In the genomic region with DNA sequence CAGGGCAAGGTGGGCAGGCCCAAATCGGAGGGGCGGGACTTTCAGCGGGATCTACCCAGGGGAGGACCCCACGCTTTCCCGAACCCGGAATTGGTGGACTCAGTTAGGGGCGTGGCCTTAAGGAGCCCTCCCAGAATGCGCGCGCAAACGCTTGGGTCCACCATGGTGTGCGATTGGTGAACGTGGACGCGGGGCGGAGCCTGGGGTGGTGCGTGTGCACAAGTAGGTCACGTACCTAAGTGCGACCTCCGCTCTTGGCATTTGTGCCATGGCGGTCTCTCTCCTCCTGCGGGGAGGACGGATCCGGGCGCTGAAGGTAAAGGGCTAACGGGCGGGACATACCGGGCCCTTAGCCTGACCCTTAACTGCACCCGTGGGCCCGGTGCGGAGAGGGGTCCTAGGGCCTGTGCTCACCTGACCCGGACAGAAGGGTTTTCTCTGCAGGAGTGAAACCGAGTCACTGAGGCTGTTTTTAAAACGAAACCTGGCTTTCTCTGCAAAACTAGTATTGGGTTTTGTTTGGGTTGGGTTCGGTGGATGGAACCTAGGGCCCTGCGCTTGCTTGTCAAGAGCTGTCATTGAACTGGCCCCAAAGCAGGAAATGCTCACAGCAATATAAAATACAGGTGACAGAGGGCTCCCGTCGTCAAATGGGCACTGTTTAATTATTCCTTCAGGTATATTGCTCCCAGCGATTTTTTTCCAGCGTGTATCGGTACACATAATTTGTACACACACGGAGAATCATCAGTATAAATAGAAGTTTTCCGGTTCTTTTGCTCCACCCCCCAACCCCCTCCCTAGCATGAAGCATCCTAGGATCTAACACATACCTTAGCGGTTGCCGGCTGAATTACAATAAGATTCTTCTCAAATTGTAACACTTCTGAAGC, we compare ENCODE assay signal across 8 mouse cellular contexts. TPM values are rescaled to one million over a fixed set of nuclear protein-coding genes. Genes with fewer than 3 reads are reported as not detected.
A peak's percentile ranks its signal among the peaks of the same experiment; 100 is the strongest.
DNase-seq lines count a peak whose midpoint lies in the region; ATAC-seq lines count a peak whose summit lies in the region.

A gene (minus strand): TSS at position 35 of the 893 bp plus-strand sequence.
A gene (plus strand): TSS at position 170 of the 893 bp plus-strand sequence.

- peaks cover 20% of the 10 kb centered on the region for H3K36me3 ChIP-seq in hindbrain, embryonic 14.5 days (replicated peaks; ENCODE audit: control insufficient read depth, insufficient read depth)

- WGBS in hindbrain, embryonic 14.5 days: under 1% methylated on average over 42 of the region's 45 CpGs

- ATAC-seq in hindbrain, embryonic 14.5 days (ENCODE audit: low FRiP score): peak; percentile 95

- peak; percentile 100 for DNase-seq in R1 (ENCODE audit: low read depth, low spot score)
- peak; percentile 97 to 99 for DNase-seq in cerebellum, postnatal 25 days
- peak; percentile 96 to 97 for DNase-seq in frontal cortex, postnatal 25 days (ENCODE audit: low spot score in 2 of 2)
- peak; percentile 99 for DNase-seq in hindbrain, embryonic 14.5 days (ENCODE audit: low spot score)
- peak; percentile 94 to 98 for DNase-seq in layer of hippocampus, postnatal 36 days
- DNase-seq in lung, postnatal 36 days: peak; percentile 100
- peak; percentile 100 for DNase-seq in retina, postnatal 1 day
- peak; percentile 96 to 98 for DNase-seq in urinary bladder, adult 18-20 months (ENCODE audit: low spot score in 2 of 2)

- no peaks in the 10 kb centered on the region for H3K27me3 ChIP-seq in hindbrain, embryonic 14.5 days (ENCODE audit: control insufficient read depth, insufficient read depth, low read length)

- H3K4me3 ChIP-seq in hindbrain, embryonic 14.5 days (replicated peaks; ENCODE audit: low read length): peak within 1 kb of the TSS; percentile 91

- peaks cover 27% of the 10 kb centered on the region for H3K4me1 ChIP-seq in hindbrain, embryonic 14.5 days (replicated peaks; ENCODE audit: control insufficient read depth, insufficient read depth, low read length)

- peak within 1 kb of the TSS; percentile 84 for H3K9ac ChIP-seq in hindbrain, embryonic 14.5 days

- H3K4me2 ChIP-seq in hindbrain, embryonic 14.5 days (replicated peaks): peak within 1 kb of the TSS; percentile 83

- H3K9me3 ChIP-seq in hindbrain, embryonic 14.5 days (ENCODE audit: control insufficient read depth, low read length): no peaks in the 10 kb centered on the region

- H3K27ac ChIP-seq in hindbrain, embryonic 14.5 days: peak within 1 kb of the TSS; percentile 82

RNA-seq across cellular contexts. Expression of the first gene that starts in this region (rescaled TPM):
- 29.5 and 30.9 TPM in 2 replicates for polyA plus RNA-seq in hindbrain, embryonic 14.5 days (2014; fragmentation: Nextera tagmentation; extraction: Ambion mirVana)
- total RNA-seq in layer of hippocampus, postnatal 36 days (2021): 10 to 100 TPM; 19.5 to 22.6 TPM

RNA-seq across cellular contexts. Expression of the second gene that starts in this region (rescaled TPM):
- 441 and 514 TPM in 2 replicates for polyA plus RNA-seq in hindbrain, embryonic 14.5 days (2014; fragmentation: Nextera tagmentation; extraction: Ambion mirVana)
- total RNA-seq in layer of hippocampus, postnatal 36 days (2021): 100 to 1,000 TPM; 267 to 275 TPM

Comparison
In these comparisons a context has a peak if more than half of its experiments do, and no peak if none do; other contexts are left out.
1. Peak in every context shown above with its lines: DNase-seq, ATAC-seq, H3K4me3 ChIP-seq and H3K27ac ChIP-seq.